Comparison of ENCODE assay signal across 12 mouse cellular contexts in genomic region chr2:150651366-150651765, GRCm38 (mm10). TPM values are rescaled to one million over a fixed set of nuclear protein-coding genes. Genes with fewer than 3 reads are reported as not detected.
A peak's percentile ranks its signal among the peaks of the same experiment; 100 is the strongest.
DNase-seq lines count a peak whose midpoint lies in the region; ATAC-seq and TF ChIP-seq lines count a peak whose summit lies in the region.
"Had no signal": no experiment of that assay in that cellular context is flagged by ENCODE, and none has a peak within 500 bp of the region (broad histone marks: within the 10 kb centered on the region; RNA-seq: fewer than 3 reads in every experiment).

No protein-coding gene starts in this region.

- no peaks in the 10 kb centered on the region for H3K27me3 ChIP-seq in heart, embryonic 15.5 days
- no peaks in the 10 kb centered on the region for H3K27me3 ChIP-seq in midbrain, embryonic 11.5 days (ENCODE audit: control insufficient read depth, insufficient read depth, low read length)
- H3K27me3 ChIP-seq in midbrain, postnatal 0 days (ENCODE audit: insufficient read depth, low read length), result no peaks in the 10 kb centered on the region
- no peaks in the 10 kb centered on the region for H3K27me3 ChIP-seq in intestine, embryonic 16.5 days (replicated peaks; ENCODE audit: control insufficient read depth, insufficient read depth, low read length)
- no peaks in the 10 kb centered on the region for H3K27me3 ChIP-seq in stomach, embryonic 16.5 days (ENCODE audit: control insufficient read depth, insufficient read depth, low read length)
- H3K27me3 ChIP-seq: CH12.LX; limb, embryonic 15.5 days had no signal

- H3K4me3 ChIP-seq in heart, embryonic 15.5 days, result no peak overlapping the region
- H3K4me3 ChIP-seq in midbrain, embryonic 11.5 days (ENCODE audit: low read depth, low read length), result no peak overlapping the region
- H3K4me3 ChIP-seq in midbrain, postnatal 0 days (ENCODE audit: low read depth, low read length), result no peak overlapping the region
- H3K4me3 ChIP-seq in intestine, embryonic 16.5 days (ENCODE audit: low read length), result no peak overlapping the region
- no peak overlapping the region for H3K4me3 ChIP-seq in stomach, embryonic 16.5 days (replicated peaks; ENCODE audit: low read length)
- H3K4me3 ChIP-seq: limb, embryonic 15.5 days had no signal

- no peak for TF ChIP-seq CTCF in midbrain, postnatal 0 days (IDR thresholded peaks at IDR 0.05)

- no peak overlapping the region for H3K9ac ChIP-seq in heart, embryonic 15.5 days
- no peak overlapping the region for H3K9ac ChIP-seq in midbrain, embryonic 11.5 days (ENCODE audit: low read length)
- no peak overlapping the region for H3K9ac ChIP-seq in midbrain, postnatal 0 days (replicated peaks; ENCODE audit: low read length, poor library complexity, severe bottlenecking)
- H3K9ac ChIP-seq in intestine, embryonic 16.5 days (ENCODE audit: low read depth, low read length), result no peak overlapping the region
- no peak overlapping the region for H3K9ac ChIP-seq in stomach, embryonic 16.5 days (ENCODE audit: low read length)
- H3K9ac ChIP-seq: limb, embryonic 15.5 days had no signal

- ATAC-seq in heart, embryonic 15.5 days (replicated peaks; ENCODE audit: insufficient number of reproducible peaks, insufficient read depth, low FRiP score, low read depth), result no peak
- ATAC-seq in midbrain, embryonic 11.5 days (ENCODE audit: low FRiP score), result no peak
- no peak for ATAC-seq in midbrain, postnatal 0 days (ENCODE audit: low FRiP score)
- ATAC-seq in intestine, embryonic 16.5 days, result peak; percentile 52
- peak; percentile 35; the same call in 1 of the 2 replicates for ATAC-seq in stomach, embryonic 16.5 days (ENCODE audit: insufficient read depth, low FRiP score)

- WGBS in heart, embryonic 15.5 days, result 53% methylated on average over 9 of the region's 9 CpGs
- 66% methylated on average over 9 of the region's 9 CpGs for WGBS in midbrain, embryonic 11.5 days
- WGBS in midbrain, postnatal 0 days, result 63% methylated on average over 9 of the region's 9 CpGs
- 33% methylated on average over 9 of the region's 9 CpGs for WGBS in intestine, embryonic 16.5 days
- 40% methylated on average over 9 of the region's 9 CpGs for WGBS in stomach, embryonic 16.5 days

- no peaks in the 10 kb centered on the region for H3K9me3 ChIP-seq in heart, embryonic 15.5 days (replicated peaks)
- no peaks in the 10 kb centered on the region for H3K9me3 ChIP-seq in midbrain, embryonic 11.5 days (ENCODE audit: control insufficient read depth, low read length)
- no peaks in the 10 kb centered on the region for H3K9me3 ChIP-seq in midbrain, postnatal 0 days (ENCODE audit: low read length)
- H3K9me3 ChIP-seq in intestine, embryonic 16.5 days (ENCODE audit: control insufficient read depth, low read length), result no peaks in the 10 kb centered on the region
- H3K9me3 ChIP-seq in stomach, embryonic 16.5 days (replicated peaks; ENCODE audit: control insufficient read depth, low read length), result no peaks in the 10 kb centered on the region
- H3K9me3 ChIP-seq: limb, embryonic 15.5 days had no signal

- H3K4me1 ChIP-seq in heart, embryonic 15.5 days (replicated peaks), result peaks cover 19% of the 10 kb centered on the region
- peaks cover 16% of the 10 kb centered on the region for H3K4me1 ChIP-seq in midbrain, embryonic 11.5 days (ENCODE audit: control insufficient read depth, insufficient read depth, low read length)
- 0 out of 2 replicates have a peak, but pooled peaks cover 4% of the 10 kb centered on the region for H3K4me1 ChIP-seq in midbrain, postnatal 0 days (ENCODE audit: insufficient read depth, low read length)
- H3K4me1 ChIP-seq in intestine, embryonic 16.5 days (ENCODE audit: control insufficient read depth, insufficient read depth, low read length), result peaks cover 8% of the 10 kb centered on the region; the same call in 1 of the 2 replicates
- peaks cover 4% of the 10 kb centered on the region for H3K4me1 ChIP-seq in stomach, embryonic 16.5 days (ENCODE audit: control insufficient read depth, insufficient read depth, low read length)

- DNase-seq in heart, adult 18-20 months, result no peak
- peak; percentile 84 for DNase-seq in midbrain, embryonic 11.5 days (ENCODE audit: low spot score, missing footprints)
- DNase-seq in midbrain, postnatal 0 days (ENCODE audit: low spot score), result no peak
- DNase-seq in urinary bladder, adult 18-20 months (ENCODE audit: low spot score in 2 of 2), result no peak
- DNase-seq: cerebellum, adult 9-10 months; spleen, adult 18-20 months had no signal

- H3K4me2 ChIP-seq in heart, embryonic 15.5 days, result 0 out of 2 replicates have a peak overlapping the region, but pooled peaks have one; percentile 5
- no peak overlapping the region for H3K4me2 ChIP-seq in midbrain, embryonic 11.5 days
- no peak overlapping the region for H3K4me2 ChIP-seq in midbrain, postnatal 0 days (ENCODE audit: low read depth, low read length, poor library complexity, severe bottlenecking)
- H3K4me2 ChIP-seq in intestine, embryonic 16.5 days (ENCODE audit: low read depth, low read length), result no peak overlapping the region
- no peak overlapping the region for H3K4me2 ChIP-seq in stomach, embryonic 16.5 days (ENCODE audit: low read depth, low read length)
- H3K4me2 ChIP-seq: limb, embryonic 15.5 days had no signal

- no peaks in the 10 kb centered on the region for H3K36me3 ChIP-seq in heart, embryonic 15.5 days
- H3K36me3 ChIP-seq in midbrain, embryonic 11.5 days (ENCODE audit: control insufficient read depth, insufficient read depth, low read length), result no peaks in the 10 kb centered on the region
- H3K36me3 ChIP-seq in midbrain, postnatal 0 days (ENCODE audit: insufficient read depth, low read length), result no peaks in the 10 kb centered on the region
- no peaks in the 10 kb centered on the region for H3K36me3 ChIP-seq in intestine, embryonic 16.5 days (ENCODE audit: control insufficient read depth, insufficient read depth, low read length)
- H3K36me3 ChIP-seq in stomach, embryonic 16.5 days (ENCODE audit: control insufficient read depth, insufficient read depth, low read length), result no peaks in the 10 kb centered on the region
- H3K36me3 ChIP-seq: limb, embryonic 15.5 days had no signal

- peak overlapping the region; percentile 70; the same call in 1 of the 2 replicates for H3K27ac ChIP-seq in heart, embryonic 15.5 days
- no peak overlapping the region for H3K27ac ChIP-seq in midbrain, embryonic 11.5 days (ENCODE audit: low read depth, low read length)
- H3K27ac ChIP-seq in midbrain, postnatal 0 days (ENCODE audit: low read depth, low read length), result no peak overlapping the region
- H3K27ac ChIP-seq in intestine, embryonic 16.5 days (ENCODE audit: low read length), result peak overlapping the region; percentile 77
- peak overlapping the region; percentile 77 for H3K27ac ChIP-seq in stomach, embryonic 16.5 days (ENCODE audit: low read length)
- H3K27ac ChIP-seq: limb, embryonic 15.5 days had no signal

RNA-seq across cellular contexts. Expression of gene Acss1, which starts 16.9 kb away (rescaled TPM):
- polyA plus RNA-seq in heart, embryonic 15.5 days (2015; fragmentation: Nextera tagmentation; extraction: Ambion mirVana), result 8.8 and 12.1 TPM in 2 replicates
- total RNA-seq in heart, adult 18-20 months (2021), result 100 to 1,000 TPM; 261 to 288 TPM
- polyA plus RNA-seq in midbrain, embryonic 11.5 days (2014; fragmentation: Nextera tagmentation; extraction: Ambion mirVana), result 20.5 and 21.5 TPM in 2 replicates
- total RNA-seq in midbrain, postnatal 0 days (2014; rRNA removed), result 22.7 and 26.1 TPM in 2 replicates
- 14.5 and 16.4 TPM in 2 replicates for polyA plus RNA-seq in midbrain, postnatal 0 days (2015; fragmentation: Nextera tagmentation; extraction: Ambion mirVana)
- 35.3 and 37.7 TPM in 2 replicates for polyA plus RNA-seq in intestine, embryonic 16.5 days (2015; fragmentation: Nextera tagmentation; extraction: Ambion mirVana)
- polyA plus RNA-seq in stomach, embryonic 16.5 days (2015; fragmentation: Nextera tagmentation; extraction: Ambion mirVana), result 42.0 and 56.4 TPM in 2 replicates

RNA-seq across cellular contexts. Expression of gene Vsx1, which starts 37.8 kb away (rescaled TPM):
- polyA plus RNA-seq in heart, embryonic 15.5 days (2015; fragmentation: Nextera tagmentation; extraction: Ambion mirVana), result not detected in 2 replicates
- under 1 TPM in 1 of 2 experiments, not detected in 1; 0.10 TPM for total RNA-seq in heart, adult 18-20 months (2021)
- polyA plus RNA-seq in midbrain, embryonic 11.5 days (2014; fragmentation: Nextera tagmentation; extraction: Ambion mirVana), result 0.31 and 0.33 TPM in 2 replicates
- total RNA-seq in midbrain, postnatal 0 days (2014; rRNA removed), result 0.14 TPM in 1 of 2 replicates, not detected in the other
- polyA plus RNA-seq in midbrain, postnatal 0 days (2015; fragmentation: Nextera tagmentation; extraction: Ambion mirVana), result 0.07 and 0.11 TPM in 2 replicates
- polyA plus RNA-seq in intestine, embryonic 16.5 days (2015; fragmentation: Nextera tagmentation; extraction: Ambion mirVana), result not detected in 2 replicates
- polyA plus RNA-seq in stomach, embryonic 16.5 days (2015; fragmentation: Nextera tagmentation; extraction: Ambion mirVana), result not detected in 2 replicates
- total RNA-seq: CH12.LX had no signal
- polyA plus RNA-seq: embryonic facial prominence, embryonic 14.5 days; limb, embryonic 15.5 days had no signal

RNA-seq across cellular contexts. Expression of gene Apmap, which starts 43.0 kb away (rescaled TPM):
- 23.4 and 30.7 TPM in 2 replicates for polyA plus RNA-seq in heart, embryonic 15.5 days (2015; fragmentation: Nextera tagmentation; extraction: Ambion mirVana)
- 10 to 100 TPM; 62.2 to 67.1 TPM for total RNA-seq in heart, adult 18-20 months (2021)
- polyA plus RNA-seq in midbrain, embryonic 11.5 days (2014; fragmentation: Nextera tagmentation; extraction: Ambion mirVana), result 36.9 and 37.7 TPM in 2 replicates
- total RNA-seq in midbrain, postnatal 0 days (2014; rRNA removed), result 33.1 and 34.6 TPM in 2 replicates
- polyA plus RNA-seq in midbrain, postnatal 0 days (2015; fragmentation: Nextera tagmentation; extraction: Ambion mirVana), result 50.3 and 52.2 TPM in 2 replicates
- polyA plus RNA-seq in intestine, embryonic 16.5 days (2015; fragmentation: Nextera tagmentation; extraction: Ambion mirVana), result 38.8 and 42.9 TPM in 2 replicates
- polyA plus RNA-seq in stomach, embryonic 16.5 days (2015; fragmentation: Nextera tagmentation; extraction: Ambion mirVana), result 42.1 and 43.2 TPM in 2 replicates

Comparison
In these comparisons a context has a peak if more than half of its experiments do, and no peak if none do; other contexts are left out.
1. ATAC-seq: peak in intestine, embryonic 16.5 days (single experiment) and stomach, embryonic 16.5 days (single experiment); none in heart, embryonic 15.5 days (single experiment), midbrain, embryonic 11.5 days (single experiment) and midbrain, postnatal 0 days (single experiment).
2. H3K27ac ChIP-seq: peak in heart, embryonic 15.5 days (single experiment), intestine, embryonic 16.5 days (single experiment) and stomach, embryonic 16.5 days (single experiment); none in midbrain, embryonic 11.5 days (single experiment) and midbrain, postnatal 0 days (single experiment).